Mouse (Mus musculus): ENCODE measurements around the gene Tmem47.
A peak's percentile ranks its signal among the peaks of the same experiment; 100 is the strongest.

Gene Tmem47

DNA sequence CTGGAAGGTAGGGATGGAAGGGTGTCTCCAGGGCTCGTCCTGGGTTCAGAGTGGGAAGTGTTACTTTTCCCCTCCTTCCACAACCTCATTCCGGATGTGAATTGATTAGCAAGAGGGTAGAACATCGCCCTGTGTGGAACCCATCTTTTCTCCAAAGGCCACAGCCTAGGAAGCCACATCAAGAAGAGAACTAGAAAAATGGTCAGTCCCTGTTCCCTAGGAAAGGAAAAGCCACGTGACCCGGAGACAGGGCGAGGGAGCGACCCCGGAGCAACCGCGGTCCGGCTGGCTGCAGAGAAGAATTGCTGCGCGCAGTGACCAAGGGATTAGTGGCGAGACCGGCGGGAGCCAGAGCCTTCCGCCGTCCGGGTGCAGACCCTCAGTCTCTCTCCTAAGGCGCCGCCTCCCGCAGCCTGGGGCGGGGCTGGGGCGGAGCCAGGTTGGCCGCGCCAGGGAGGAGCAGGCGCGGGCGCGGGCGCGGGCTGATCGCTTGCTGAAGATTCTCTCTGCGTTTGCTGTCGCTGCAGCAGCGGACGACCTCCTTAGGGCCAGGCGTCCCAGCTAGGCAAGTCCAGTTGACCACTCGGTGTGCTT, at the start of gene Tmem47:
TSS of gene Tmem47 (plus strand) at position 489 of the 594 bp plus-strand sequence.
- DNase-seq: peak; percentile 70

GRCm38 (mm10) chrX:81070804-81071461, 435 bp downstream of the Tmem47 start:
- peak; percentile 27 for DNase-seq

DNA sequence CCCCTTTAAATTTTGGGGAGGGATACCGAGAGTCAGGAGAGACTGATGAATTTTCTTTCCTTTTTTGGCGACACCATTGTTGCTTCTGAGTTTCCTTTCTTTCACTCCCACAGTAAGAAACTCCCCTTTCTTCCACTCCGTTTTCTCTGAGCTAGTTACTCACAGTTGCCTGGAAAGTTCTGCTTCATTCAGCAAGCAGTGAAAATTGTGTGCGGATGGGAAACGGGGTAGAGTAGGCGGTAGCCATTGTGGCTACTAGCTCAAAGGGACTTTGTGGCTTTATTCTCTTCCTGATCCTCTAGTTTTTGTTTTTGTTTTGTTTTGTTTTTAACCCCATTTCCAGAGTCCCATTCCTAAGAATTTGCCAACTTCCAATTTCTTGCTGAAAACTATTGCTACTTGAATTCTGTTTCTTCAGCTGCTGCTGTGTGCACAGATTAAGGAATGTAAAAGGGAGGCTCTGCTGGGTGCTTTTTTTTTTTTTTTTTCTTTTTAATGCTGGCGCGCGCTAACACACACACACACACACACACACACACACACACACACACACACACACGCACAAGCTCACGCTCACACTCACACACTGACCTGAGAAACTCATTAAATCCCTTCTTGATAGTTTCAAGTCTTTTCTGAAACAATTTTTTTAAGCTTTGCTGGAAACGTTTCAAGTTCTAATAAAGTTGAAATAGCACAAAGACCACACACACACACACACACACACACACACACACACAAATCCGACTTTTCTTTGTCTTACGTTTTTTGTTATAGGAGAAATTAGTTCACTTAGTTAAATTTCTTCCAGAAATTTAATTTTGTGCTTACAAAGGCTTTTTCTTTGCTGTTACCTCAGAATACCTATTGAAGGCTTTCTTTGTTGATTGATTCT, 1.5 kb downstream of the Tmem47 start:
- no peak for DNase-seq

- DNase-seq: no peak
Measured at GRCm38 (mm10) chrX:81072651-81073050, 2.2 kb downstream of the Tmem47 start.

- DNase-seq: no peak
Measured at GRCm38 (mm10) chrX:81073834-81074233, 3.3 kb downstream of the Tmem47 start.

GRCm38 (mm10) chrX:81078522-81078921, 8.0 kb downstream of the Tmem47 start:
- DNase-seq: no peak

DNA sequence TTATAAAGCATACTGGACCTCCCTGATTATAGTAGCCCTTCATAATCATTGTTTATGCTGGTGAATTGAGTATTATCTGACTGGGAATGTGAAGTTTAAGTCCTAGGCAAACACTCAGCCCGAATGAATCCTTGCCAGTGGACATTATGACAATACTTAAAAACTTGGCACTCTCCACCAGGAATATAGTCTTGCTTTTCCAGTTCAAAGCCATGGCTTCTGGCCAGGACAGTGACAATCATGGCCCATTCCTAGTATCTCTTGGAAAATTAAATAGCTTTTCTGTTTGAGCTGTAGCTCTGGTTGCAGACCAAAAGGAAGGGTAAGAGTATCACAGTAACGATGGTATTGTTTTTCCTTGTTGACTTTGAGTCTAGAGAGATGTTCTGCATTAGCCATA, 10.5 kb downstream of the Tmem47 start:
- DNase-seq: no peak

DNA sequence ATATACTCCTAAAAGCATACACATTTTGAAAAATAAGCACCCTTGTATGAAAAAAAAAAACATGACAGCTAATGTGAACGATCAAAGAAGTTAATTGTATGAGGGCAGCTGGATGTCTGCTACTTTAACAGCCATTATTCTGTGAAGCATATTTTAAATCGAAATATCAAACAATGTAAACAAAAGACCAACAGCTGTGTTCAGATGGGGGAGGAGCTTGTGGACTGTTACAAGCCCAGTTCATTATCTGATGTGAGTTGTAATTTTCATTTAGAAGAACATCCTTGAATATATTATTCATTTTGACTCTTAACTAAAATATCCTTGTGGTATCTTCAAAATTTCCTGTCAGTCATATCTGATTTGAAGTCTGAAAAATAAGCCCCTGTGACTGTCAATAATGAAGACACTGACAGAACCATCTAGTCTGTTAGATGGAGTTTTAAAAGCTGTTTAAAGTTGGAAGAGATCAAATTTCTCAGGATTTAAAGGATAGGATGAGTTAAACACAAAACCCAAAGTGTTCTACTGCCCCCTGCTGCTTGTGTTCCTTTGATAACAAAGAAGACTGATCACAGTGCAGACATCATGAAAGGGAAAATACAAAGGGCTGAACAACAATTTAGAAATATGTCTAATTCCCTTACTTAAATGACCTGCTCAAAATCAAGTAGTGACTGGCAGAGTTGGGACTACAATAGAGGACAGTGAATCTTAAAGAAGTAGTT, 14.7 kb downstream of the Tmem47 start:
- peak; percentile 71 for DNase-seq

- no peak for DNase-seq
Measured at GRCm38 (mm10) chrX:81147416-81147815, 76.9 kb downstream of the Tmem47 start.

Measured in right cerebral cortex, postnatal 4 days (tissue).